Mouse (Mus musculus): Measurements from ENCODE around the gene Slc25a51. TPM values are rescaled to one million over a fixed set of nuclear protein-coding genes. Genes with fewer than 3 reads are reported as not detected.

Slc25a51 gene
- polyA plus RNA-seq, 1 experiment from 2014 or later, result 69.5 TPM

GRCm38 (mm10) chr4:45441778-45442177 lies 33.2 kb upstream of the Slc25a51 start:
- H3K27me3 ChIP-seq, result no peaks in the 10 kb centered on the region
- no peaks in the 10 kb centered on the region for H3K9me3 ChIP-seq
- H3K36me3 ChIP-seq, result no peaks in the 10 kb centered on the region
- WGBS, result 55% methylated on average over 1 of the region's 1 CpGs
- no peak overlapping the region for H3K4me2 ChIP-seq
- peaks cover 26% of the 10 kb centered on the region for H3K4me1 ChIP-seq (replicated peaks)
- ATAC-seq (ENCODE audit: low FRiP score, low read depth), result no peak
- no peak overlapping the region for H3K4me3 ChIP-seq
- no peak overlapping the region for H3K27ac ChIP-seq (replicated peaks)
- H3K9ac ChIP-seq, result no peak overlapping the region

- WGBS, result 38% methylated on average over 5 of the region's 5 CpGs
- Histone ChIP-seq H3K36me3 (no peaks in the 10 kb centered on the region), H3K27me3 (no peaks in the 10 kb centered on the region), H3K4me1 (replicated peaks) (peaks cover 47% of the 10 kb centered on the region), H3K4me3 (no peak overlapping the region), H3K4me2 (no peak overlapping the region), H3K9ac (no peak overlapping the region), H3K27ac (replicated peaks) (peak overlapping the region; percentile 30), H3K9me3 (no peaks in the 10 kb centered on the region)
- ATAC-seq (ENCODE audit: low FRiP score, low read depth), result no peak
Observed at GRCm38 (mm10) chr4:45439281-45439680, 30.7 kb upstream of the Slc25a51 start.

- H3K27ac ChIP-seq (replicated peaks), result no peak overlapping the region
- ATAC-seq (ENCODE audit: low FRiP score, low read depth), result no peak
- no peak overlapping the region for H3K4me3 ChIP-seq
- H3K4me2 ChIP-seq, result no peak overlapping the region
- H3K36me3 ChIP-seq, result no peaks in the 10 kb centered on the region
- H3K9ac ChIP-seq, result 0 out of 2 replicates have a peak overlapping the region, but pooled peaks have one; percentile 3
- H3K9me3 ChIP-seq, result no peaks in the 10 kb centered on the region
- peaks cover 56% of the 10 kb centered on the region for H3K4me1 ChIP-seq (replicated peaks)
- 41% methylated on average over 3 of the region's 3 CpGs for WGBS
- no peaks in the 10 kb centered on the region for H3K27me3 ChIP-seq
Observed at GRCm38 (mm10) chr4:45437010-45437409, 28.4 kb upstream of the Slc25a51 start.

DNA sequence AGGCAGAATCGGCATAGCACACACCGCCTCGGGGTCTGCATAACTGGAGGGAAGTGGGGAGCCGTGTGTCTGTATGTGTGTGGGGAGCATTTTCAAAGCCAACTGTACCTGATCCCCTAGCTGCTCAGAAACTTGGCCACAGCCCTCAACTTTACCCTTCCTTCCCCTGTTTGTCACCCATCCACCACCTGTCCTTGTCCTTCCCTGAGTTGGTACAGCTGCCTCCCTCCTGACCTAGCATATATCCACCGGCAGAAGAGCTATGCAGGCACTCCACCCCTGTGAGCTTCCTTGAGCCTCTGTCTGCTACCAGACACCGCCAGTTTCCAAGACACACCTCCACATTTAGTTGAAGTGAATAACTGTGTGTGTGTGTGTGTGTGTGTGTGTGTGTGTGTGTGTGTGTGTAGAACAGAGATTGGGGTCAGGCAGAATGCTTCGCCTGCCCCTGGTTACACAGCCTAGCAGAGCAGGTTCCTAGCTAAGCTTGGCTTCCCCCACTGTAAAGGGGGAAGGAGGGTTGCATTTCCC lies 27.9 kb upstream of the Slc25a51 start:
- 58% methylated on average over 7 of the region's 7 CpGs for WGBS
- Histone ChIP-seq H3K9me3 (no peaks in the 10 kb centered on the region), H3K4me2 (no peak overlapping the region), H3K4me1 (replicated peaks) (peaks cover 56% of the 10 kb centered on the region), H3K36me3 (no peaks in the 10 kb centered on the region), H3K27me3 (no peaks in the 10 kb centered on the region), H3K4me3 (no peak overlapping the region), H3K27ac (replicated peaks) (peak overlapping the region; percentile 2; the same call in 1 of the 2 replicates), H3K9ac (no peak overlapping the region)
- ATAC-seq (ENCODE audit: low FRiP score, low read depth), result no peak

- H3K27me3 ChIP-seq, result no peaks in the 10 kb centered on the region
- H3K4me1 ChIP-seq (replicated peaks), result peaks cover 56% of the 10 kb centered on the region
- H3K27ac ChIP-seq (replicated peaks), result 0 out of 2 replicates have a peak overlapping the region, but pooled peaks have one; percentile 2
- H3K9me3 ChIP-seq, result no peaks in the 10 kb centered on the region
- WGBS, result 31% methylated on average over 2 of the region's 2 CpGs
- no peaks in the 10 kb centered on the region for H3K36me3 ChIP-seq
- H3K4me3 ChIP-seq, result no peak overlapping the region
- ATAC-seq (ENCODE audit: low FRiP score, low read depth), result no peak
- no peak overlapping the region for H3K9ac ChIP-seq
- no peak overlapping the region for H3K4me2 ChIP-seq
Observed at GRCm38 (mm10) chr4:45435899-45436298, 27.3 kb upstream of the Slc25a51 start.

DNA sequence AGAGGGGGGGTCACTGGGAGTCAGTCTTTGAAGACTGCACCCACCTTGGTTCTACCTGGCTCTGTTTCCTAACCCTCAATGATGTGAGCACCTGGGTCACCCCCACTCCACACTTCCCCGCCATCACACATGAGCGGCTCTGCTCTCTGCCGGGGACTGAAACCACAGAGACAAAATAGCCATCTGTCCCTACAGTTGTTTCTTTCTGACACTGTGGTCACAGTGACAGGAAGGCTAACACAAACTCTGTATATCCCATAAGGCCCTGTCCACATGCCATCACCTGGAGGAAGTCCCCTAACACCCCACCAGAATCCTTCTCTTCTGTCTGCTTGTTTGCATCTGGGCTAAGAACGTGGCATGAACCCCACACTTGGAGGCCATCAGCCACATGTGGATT lies 26.1 kb upstream of the Slc25a51 start:
- no peak for ATAC-seq (ENCODE audit: low FRiP score, low read depth)
- peaks cover 59% of the 10 kb centered on the region for H3K4me1 ChIP-seq (replicated peaks)

DNA sequence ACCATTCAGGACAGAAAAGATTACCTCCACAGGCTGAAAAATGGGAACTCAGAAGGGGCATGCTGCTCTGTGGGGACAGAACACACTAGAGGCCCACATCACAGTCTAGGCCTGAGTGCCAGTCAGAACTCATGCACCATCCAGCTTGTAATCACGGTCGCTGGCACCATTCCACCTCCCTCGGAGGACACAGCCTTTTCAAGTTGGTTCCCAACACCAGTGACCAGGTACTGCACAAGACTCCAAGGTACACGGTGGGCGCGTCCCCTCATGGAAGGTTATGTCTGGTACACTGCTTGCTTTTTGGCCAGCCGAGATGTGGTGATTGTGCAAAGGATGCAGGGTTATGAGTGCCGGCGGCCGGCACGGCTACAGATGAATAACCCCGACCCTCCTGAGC lies 25.5 kb upstream of the Slc25a51 start:
- no peak overlapping the region for H3K4me2 ChIP-seq
- no peaks in the 10 kb centered on the region for H3K9me3 ChIP-seq
- peaks cover 59% of the 10 kb centered on the region for H3K4me1 ChIP-seq (replicated peaks)
- H3K9ac ChIP-seq, result no peak overlapping the region
- no peak for ATAC-seq (ENCODE audit: low FRiP score, low read depth)
- no peaks in the 10 kb centered on the region for H3K27me3 ChIP-seq
- H3K27ac ChIP-seq (replicated peaks), result no peak overlapping the region
- H3K4me3 ChIP-seq, result no peak overlapping the region
- 75% methylated on average over 12 of the region's 12 CpGs for WGBS
- no peaks in the 10 kb centered on the region for H3K36me3 ChIP-seq

More for the DNA sequence above, 26.1 kb upstream of the Slc25a51 start:
- no peaks in the 10 kb centered on the region for H3K9me3 ChIP-seq
- H3K4me2 ChIP-seq, result no peak overlapping the region
- H3K27ac ChIP-seq (replicated peaks), result no peak overlapping the region
- no peak overlapping the region for H3K4me3 ChIP-seq
- WGBS, result 68% methylated on average over 4 of the region's 4 CpGs
- H3K36me3 ChIP-seq, result no peaks in the 10 kb centered on the region
- H3K9ac ChIP-seq, result no peak overlapping the region
- no peaks in the 10 kb centered on the region for H3K27me3 ChIP-seq

- Histone ChIP-seq H3K4me1 (replicated peaks) (peaks cover 51% of the 10 kb centered on the region), H3K9me3 (no peaks in the 10 kb centered on the region), H3K36me3 (no peaks in the 10 kb centered on the region), H3K9ac (no peak overlapping the region), H3K27ac (replicated peaks) (no peak overlapping the region), H3K27me3 (no peaks in the 10 kb centered on the region), H3K4me3 (no peak overlapping the region), H3K4me2 (no peak overlapping the region)
- no peak for ATAC-seq (ENCODE audit: low FRiP score, low read depth)
- WGBS, result 84% methylated on average over 3 of the region's 3 CpGs
Observed at GRCm38 (mm10) chr4:45431806-45432205, 23.2 kb upstream of the Slc25a51 start.

- H3K9ac ChIP-seq, result no peak overlapping the region
- H3K36me3 ChIP-seq, result no peaks in the 10 kb centered on the region
- no peak overlapping the region for H3K27ac ChIP-seq (replicated peaks)
- H3K9me3 ChIP-seq, result no peaks in the 10 kb centered on the region
- ATAC-seq (ENCODE audit: low FRiP score, low read depth), result no peak
- no peak overlapping the region for H3K4me2 ChIP-seq
- 88% methylated on average over 3 of the region's 3 CpGs for WGBS
- no peaks in the 10 kb centered on the region for H3K27me3 ChIP-seq
- no peak overlapping the region for H3K4me3 ChIP-seq
- H3K4me1 ChIP-seq (replicated peaks), result peaks cover 49% of the 10 kb centered on the region
Observed at GRCm38 (mm10) chr4:45431316-45431715, 22.8 kb upstream of the Slc25a51 start.

DNA sequence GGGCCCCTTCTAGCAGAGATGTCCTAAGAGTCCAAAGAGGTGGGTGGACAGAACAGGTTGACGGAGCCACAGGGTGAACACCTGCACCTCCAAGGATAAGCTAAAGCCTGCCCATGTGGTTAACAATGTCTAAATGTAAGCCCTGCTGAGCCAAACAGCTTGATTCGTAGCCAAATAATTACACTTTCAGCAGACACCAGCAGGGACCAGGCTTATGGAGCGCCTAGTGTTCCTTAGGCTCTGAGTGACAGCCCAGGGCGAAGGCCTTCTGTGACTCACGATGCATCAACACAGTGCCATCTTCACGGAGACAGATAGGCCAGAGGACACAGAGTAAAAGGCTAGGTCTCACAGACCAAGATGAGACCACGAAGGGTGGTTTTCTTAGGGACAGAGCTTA lies 20.9 kb upstream of the Slc25a51 start:
- WGBS, result 54% methylated on average over 7 of the region's 7 CpGs
- H3K9me3 ChIP-seq, result no peaks in the 10 kb centered on the region
- no peaks in the 10 kb centered on the region for H3K36me3 ChIP-seq
- peaks cover 34% of the 10 kb centered on the region; the same call in 1 of the 2 replicates for H3K4me1 ChIP-seq (replicated peaks)
- H3K4me3 ChIP-seq, result no peak overlapping the region
- no peak for ATAC-seq (ENCODE audit: low FRiP score, low read depth)
- H3K4me2 ChIP-seq, result no peak overlapping the region
- no peak overlapping the region for H3K9ac ChIP-seq
- H3K27me3 ChIP-seq, result no peaks in the 10 kb centered on the region
- H3K27ac ChIP-seq (replicated peaks), result no peak overlapping the region

DNA sequence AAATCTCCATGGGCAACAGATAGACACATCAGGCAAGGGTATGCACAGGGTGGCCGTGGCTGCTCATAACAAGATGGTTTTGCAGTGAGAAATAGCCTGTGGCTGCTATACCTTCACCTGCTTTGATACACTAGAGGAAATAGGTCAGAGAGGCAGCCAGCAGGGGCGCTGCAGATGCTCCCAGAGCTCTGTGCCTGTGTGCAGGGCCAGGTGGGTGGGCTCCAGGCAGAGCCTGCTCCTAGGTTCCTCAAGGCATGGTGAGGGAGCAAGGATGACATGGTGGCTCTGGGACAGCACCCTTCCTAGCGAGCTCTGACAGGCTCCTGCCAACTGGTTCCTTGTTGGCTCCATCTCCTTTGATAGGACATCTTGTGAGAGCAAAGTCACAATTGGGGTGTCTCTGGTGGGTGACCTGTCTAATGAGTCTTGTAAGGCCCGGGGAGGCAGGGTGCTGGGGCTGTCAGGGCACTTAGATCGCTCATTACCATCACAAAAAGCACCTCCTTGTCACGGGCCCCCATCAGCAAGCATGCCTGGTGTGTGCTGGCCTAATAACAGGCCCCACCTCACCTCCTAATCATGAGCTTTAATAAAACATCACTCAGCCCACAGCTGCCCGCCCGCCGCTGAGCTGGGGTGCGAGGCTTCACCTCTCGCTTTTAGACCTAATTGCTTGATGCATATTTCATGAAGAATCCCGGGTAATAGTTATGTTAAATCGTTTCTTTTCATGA lies 18.3 kb upstream of the Slc25a51 start:
- peaks cover 24% of the 10 kb centered on the region; the same call in 1 of the 2 replicates for H3K4me1 ChIP-seq (replicated peaks)
- H3K27me3 ChIP-seq, result no peaks in the 10 kb centered on the region
- no peak for ATAC-seq (ENCODE audit: low FRiP score, low read depth)
- no peaks in the 10 kb centered on the region for H3K9me3 ChIP-seq
- no peak overlapping the region for H3K4me3 ChIP-seq
- no peak overlapping the region for H3K9ac ChIP-seq
- WGBS, result 38% methylated on average over 13 of the region's 13 CpGs
- H3K27ac ChIP-seq (replicated peaks), result no peak overlapping the region
- no peaks in the 10 kb centered on the region for H3K36me3 ChIP-seq
- no peak overlapping the region for H3K4me2 ChIP-seq

DNA sequence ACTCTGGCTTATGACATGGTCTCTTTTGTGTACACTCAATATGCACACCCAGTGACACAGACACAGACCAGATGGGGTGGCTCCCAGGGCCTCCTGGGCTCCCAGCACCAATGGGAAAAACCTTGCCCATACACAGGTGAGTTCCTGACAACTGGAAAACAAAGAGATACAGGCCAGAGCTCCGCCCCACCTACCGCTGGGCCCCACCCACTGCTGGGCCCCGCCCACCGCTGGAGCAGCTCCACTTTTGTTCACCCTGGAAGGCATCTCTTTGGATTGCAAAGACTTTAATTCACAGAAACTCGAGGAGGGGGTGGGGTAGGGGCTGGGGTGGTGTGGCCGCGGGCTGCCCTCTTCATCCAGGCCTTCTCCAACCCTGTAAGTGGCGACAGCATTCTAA lies 14.8 kb upstream of the Slc25a51 start:
- Histone ChIP-seq H3K4me2 (no peak overlapping the region), H3K9ac (no peak overlapping the region), H3K36me3 (no peaks in the 10 kb centered on the region), H3K27me3 (no peaks in the 10 kb centered on the region), H3K4me3 (no peak overlapping the region), H3K9me3 (no peaks in the 10 kb centered on the region), H3K27ac (replicated peaks) (no peak overlapping the region), H3K4me1 (replicated peaks) (peaks cover 27% of the 10 kb centered on the region)
- 29% methylated on average over 8 of the region's 8 CpGs for WGBS
- no peak for ATAC-seq (ENCODE audit: low FRiP score, low read depth)
